Mouse (Mus musculus) frontal cortex, postnatal 10 days (tissue): ENCODE measurements at regions not wholly inside any gene's neighbourhood (a gene's known extent, or its start where the extent isn't known, plus 50 kb on each side); places are given as distances from the start of the nearest gene placed in this dataset.

Experiments used
- DNase-seq, 2 experiments: peaks; one replicate each; pipeline ENCODE4 v3.0.0; 2022; ENCODE audit warnings: low spot score in 2 of 2, mixed read lengths in 1 of 2

DNA sequence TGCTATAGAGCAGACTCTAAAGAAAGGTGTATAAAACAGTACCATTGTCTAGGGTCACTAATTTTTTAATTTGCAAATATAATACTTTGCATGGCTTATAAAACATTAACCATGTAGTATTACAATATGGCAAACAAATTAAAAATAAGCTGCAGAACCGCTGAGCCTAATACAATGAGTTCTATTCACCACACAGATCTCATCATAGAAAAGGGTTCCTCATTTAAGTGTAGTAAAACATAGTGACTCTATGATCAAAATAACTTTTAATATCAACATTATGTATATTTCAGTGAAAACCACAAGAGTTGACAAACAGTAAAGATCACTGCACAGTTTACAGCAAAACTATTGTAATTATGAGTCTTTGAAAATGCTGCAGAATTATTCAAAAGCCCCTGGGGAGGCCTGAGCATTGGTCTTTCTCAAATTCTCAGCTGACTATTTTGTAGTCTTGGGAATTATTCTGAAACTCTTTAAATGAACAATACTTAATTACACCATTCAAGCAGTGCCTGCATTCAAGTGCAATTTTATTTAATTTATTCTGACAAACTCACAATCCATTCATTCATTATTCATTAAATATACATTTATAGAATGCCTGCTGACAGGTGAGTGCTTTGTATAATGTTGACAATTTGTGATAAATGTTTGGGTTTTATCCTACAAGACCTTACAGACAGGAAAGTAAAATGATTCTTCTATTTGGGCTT lies 60.3 kb downstream of the Pcdh20 start:
- DNase-seq, result no peak

DNA sequence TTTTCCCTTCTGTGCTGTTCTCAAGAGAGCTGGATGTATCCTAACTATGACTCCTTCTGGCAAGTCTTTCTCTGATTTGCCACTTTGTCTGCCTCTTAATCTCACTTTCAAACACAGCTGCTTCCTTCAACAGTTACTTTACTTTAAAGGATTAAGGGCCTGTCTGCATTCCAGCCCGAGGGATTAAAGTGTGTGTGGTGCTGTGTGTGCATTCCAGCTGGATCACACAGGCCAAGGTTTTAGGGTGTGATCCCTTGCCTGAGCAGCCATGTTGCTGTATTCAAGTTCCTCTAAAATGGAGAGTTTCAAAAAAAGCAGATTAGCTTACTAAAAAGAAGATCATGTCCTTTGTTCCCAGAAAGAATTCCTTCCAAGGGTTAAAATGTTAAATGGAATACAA lies 71.9 kb downstream of the Pcdh20 start:
- DNase-seq, result no peak

DNA sequence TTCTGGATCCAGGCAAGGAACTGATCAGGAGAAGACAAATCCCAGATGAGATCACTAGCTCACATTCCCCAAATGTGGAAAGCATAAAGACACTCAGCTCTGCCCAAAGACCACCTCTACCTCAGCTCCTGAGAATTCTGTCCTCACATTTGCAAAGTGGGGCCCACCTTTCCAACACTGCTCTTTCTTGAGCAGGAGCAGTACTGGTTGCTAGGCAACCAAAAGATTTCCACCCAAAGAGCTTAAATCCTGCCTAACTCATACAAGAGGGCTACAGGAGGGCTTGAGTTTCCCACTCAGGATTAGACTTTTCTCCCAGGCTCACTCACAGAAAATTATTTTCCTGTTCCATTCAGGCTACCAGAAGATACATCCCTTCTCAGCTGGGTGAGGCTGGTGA lies 74.0 kb downstream of the Pcdh20 start:
- no peak for DNase-seq

DNA sequence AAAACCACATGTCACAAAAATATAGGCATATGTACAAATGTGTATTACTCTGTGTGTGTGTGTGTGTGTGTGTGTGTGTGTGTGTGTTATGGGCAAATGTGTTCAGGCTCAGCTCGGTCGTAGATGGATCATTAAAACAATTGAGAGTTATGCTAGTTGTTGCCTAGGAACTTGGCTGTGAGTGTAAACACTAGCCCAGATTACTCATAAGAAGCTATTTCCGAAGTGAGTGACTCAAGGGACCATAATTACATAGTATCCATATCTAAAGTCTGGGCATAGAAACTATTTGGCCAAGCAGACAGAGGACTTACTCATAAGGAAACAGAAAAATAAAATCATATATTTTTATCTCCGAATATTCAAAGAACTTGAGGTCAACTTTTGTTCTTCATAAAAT lies 76.2 kb downstream of the Pcdh20 start:
- DNase-seq, result no peak

DNA sequence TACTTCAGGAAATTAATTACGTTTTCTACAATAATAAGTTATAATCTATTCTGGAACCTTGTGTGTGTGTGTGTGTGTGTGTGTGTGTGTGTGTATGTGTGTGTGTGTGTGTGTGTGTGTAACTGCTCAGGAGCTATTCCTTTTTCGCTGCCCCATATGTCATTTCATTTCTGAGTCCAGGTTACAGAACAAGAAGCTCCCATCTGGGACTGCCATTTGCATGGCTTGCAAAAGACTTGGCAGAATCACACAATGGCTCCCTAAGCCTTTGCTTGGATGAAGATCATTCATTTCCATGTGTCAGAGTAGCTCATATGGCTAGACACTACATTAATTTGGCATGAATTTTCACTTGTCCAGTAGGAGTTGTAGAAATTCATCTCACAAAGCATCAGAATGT lies 86.6 kb downstream of the Pcdh20 start:
- no peak for DNase-seq

DNA sequence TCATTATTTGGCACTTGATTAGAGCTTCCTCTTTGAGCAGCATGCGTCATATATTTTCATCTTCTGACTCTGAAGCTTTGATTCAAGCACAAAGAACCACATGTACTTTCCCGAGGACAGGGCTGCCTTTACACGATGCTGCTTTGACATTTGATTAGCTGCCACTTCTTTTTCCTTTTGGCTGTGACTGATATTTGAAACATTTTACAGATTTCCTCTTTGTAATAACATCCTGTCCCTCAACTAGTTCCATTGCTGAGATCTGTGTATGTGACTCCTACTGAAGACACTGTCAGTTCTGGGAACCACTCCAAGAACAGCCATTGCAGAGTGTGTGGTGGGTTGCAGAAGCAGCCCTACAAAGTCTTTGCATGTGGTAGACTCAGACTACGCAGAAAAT lies 124.0 kb downstream of the Pcdh20 start:
- DNase-seq, result peak; percentile 10 to 14

DNA sequence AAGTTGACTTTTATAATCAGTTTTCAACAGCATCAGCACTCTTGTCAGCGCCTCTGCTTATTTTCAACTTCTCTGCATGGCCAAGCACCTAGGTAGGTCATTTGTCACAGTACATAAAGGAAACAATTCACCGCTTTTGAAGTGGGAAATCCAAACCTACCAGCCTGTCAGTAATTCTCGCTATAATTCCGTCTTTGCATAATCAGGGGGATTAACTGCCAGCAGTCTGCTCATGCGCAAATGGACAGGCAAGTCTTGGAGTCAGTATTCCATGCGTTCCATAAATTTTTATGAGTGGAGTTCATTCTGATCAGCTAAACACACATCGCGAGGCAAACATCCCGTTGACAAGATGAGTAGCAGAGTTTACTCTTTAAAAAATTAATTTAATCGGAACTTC lies 133.9 kb downstream of the Pcdh20 start:
- no peak for DNase-seq

DNA sequence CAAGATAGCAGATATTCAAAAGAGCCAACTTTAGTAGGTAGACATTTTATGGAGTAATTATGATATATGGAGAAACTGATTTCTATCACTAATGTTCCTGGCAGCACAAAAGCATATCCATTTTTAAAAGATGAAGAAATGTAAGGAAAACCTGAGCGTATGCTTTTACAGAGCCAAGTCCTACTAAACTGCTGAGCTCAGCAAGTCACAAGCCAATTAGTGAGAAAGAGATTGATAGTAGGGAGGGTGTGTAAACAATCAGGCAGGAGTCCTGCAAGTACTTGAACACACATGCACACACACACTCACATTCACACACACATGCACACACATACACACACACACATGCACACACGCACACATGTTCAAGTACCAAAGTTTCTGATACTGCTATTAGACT lies 140.6 kb downstream of the Pcdh20 start:
- no peak for DNase-seq

DNA sequence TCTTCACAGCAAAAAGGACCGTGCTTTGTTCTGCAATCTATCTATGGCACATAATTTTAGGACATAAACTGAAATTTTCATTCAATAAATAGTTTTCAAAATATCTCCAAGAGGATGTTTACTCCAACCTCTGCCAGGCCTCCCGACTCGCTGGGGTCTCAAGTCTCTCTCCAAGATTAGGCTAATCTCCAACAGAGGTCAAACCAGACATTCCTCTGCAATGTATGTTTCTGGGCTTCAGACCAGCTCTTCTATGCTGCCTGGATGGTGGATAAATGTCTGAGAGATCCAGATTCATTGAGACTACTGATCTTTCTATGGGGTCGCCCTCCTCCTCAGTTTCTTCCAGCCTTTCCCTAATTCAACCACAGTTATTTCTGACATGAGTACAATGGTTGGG lies 144.8 kb downstream of the Pcdh20 start:
- no peak for DNase-seq

DNA sequence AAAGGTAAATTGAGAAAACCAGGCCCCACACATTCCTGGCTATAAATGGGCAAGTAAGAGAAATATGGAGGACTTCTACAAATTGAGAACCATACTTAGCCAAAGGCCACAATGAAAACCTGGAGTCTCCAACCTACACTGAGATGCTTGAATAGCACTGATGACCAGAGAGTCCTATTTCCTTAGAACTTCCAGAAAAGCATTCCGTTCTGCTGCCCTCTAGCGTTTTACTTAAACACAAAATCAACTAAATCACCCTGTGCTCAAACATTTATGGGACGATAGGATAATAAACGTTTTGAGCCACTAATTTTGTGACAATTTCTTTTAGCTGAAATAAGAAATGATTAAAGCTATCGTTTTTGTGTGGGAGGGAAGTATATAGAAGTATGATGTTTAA lies 192.9 kb downstream of the Pcdh20 start:
- no peak for DNase-seq

DNA sequence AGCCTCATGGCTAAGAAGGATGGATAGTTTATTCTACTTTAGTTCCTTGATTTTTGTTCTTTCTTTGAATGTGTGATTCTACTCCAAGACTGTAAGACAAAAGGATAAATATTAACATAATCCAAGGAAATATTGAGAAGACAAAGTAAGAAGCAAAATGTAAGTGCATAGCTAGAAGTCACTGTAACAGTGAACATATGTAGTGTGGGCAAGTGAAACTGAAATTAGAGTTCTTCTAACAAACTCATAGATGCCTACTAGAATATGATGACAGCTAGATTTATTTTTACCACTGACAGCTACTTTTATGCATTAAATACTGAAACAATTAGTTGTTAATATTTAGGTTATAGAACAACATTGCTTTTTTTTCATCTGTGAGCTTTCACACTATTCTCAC lies 206.4 kb downstream of the Pcdh20 start:
- DNase-seq, result no peak

DNA sequence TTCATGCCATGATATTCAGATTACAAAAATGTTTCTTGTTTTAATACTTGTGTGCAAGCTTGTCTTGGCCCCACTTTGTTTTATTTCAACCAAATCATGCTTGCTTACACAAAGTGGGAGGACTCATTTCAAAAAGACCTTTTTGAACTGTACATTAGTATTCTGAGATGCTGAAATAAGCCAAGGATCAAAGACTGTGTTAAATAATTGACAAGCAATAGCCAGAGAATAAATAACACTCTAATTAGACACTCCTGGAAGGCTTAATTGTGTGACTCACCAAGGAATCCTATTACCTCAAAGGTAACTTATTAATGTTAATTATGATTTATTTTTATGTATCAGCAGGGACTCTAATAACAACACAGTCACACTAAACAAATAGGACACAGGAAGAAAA lies 212.2 kb downstream of the Pcdh20 start:
- no peak for DNase-seq

DNA sequence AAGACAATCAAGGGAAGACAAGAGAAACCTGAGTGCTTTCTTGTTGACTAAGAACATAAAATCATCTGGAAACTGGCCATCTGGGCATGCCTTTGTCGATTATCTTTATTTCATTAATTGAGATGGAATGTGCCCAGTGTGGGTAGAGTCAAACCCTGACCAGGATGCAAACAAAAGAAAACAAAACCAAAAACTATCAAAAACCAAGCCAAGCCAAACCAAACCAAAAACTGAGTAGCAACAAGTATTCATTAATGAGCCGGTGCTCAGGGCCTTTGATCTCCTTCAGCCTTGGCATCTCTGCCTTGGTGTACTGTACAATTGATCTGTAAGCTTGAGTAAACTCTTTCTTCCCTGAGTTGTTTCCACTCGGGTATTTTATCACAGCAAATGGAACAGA lies 216.1 kb downstream of the Pcdh20 start:
- DNase-seq, result no peak
